Mouse (Mus musculus) myocyte (in vitro differentiated cells): ENCODE results near the gene Prkn.

Experiments used
- CEBPB ChIP-seq: IDR thresholded peaks from 2 replicates; pipeline ENCODE4 v1.6.1; 2011; ENCODE audit warnings: mild to moderate bottlenecking, moderate library complexity; ENCODE audit not compliant: poor library complexity, insufficient read depth, severe bottlenecking
- E2F4 ChIP-seq: IDR thresholded peaks from one replicate; pipeline ENCODE4 v1.6.1; 2011; ENCODE audit warnings: mild to moderate bottlenecking, control low read depth, moderate library complexity; ENCODE audit not compliant: insufficient read depth
- MAX ChIP-seq: IDR thresholded peaks from one replicate; pipeline ENCODE4 v1.6.1; 2011; ENCODE audit warnings: low read depth, mild to moderate bottlenecking, control low read depth
- MYOD1 ChIP-seq, 3 experiments: IDR thresholded peaks; one replicate each; pipeline ENCODE4 v1.6.1; 2011; ENCODE audit warnings: control low read depth in 2 of 3, low read depth in 2 of 3, mild to moderate bottlenecking in 2 of 3, moderate library complexity in 1 of 3; ENCODE audit not compliant: insufficient read length in 2 of 3, control insufficient read depth in 1 of 3
- MYOG ChIP-seq, 3 experiments: IDR thresholded peaks; one replicate each; pipeline ENCODE4 v1.6.1; 2011; ENCODE audit warnings: control low read depth in 2 of 3, low read depth in 2 of 3, mild to moderate bottlenecking in 2 of 3; ENCODE audit not compliant: insufficient read length in 2 of 3, control insufficient read depth in 1 of 3, insufficient read depth in 1 of 3
- POLR2A ChIP-seq: IDR thresholded peaks from one replicate; pipeline ENCODE4 v1.6.1; 2011; ENCODE audit warnings: low read depth, mild to moderate bottlenecking, control low read depth, moderate library complexity; ENCODE audit not compliant: insufficient read length
- POLR2AphosphoS2 ChIP-seq: IDR thresholded peaks from one replicate; pipeline ENCODE4 v1.6.1; 2011; ENCODE audit warnings: low read depth, control low read depth; ENCODE audit not compliant: insufficient read length
- REST ChIP-seq: IDR thresholded peaks from one replicate; pipeline ENCODE4 v1.6.1; 2011; ENCODE audit warnings: mild to moderate bottlenecking, control low read depth, moderate library complexity; ENCODE audit not compliant: insufficient read depth, insufficient read length
- SRF ChIP-seq: IDR thresholded peaks from one replicate; pipeline ENCODE4 v1.6.1; 2011; ENCODE audit warnings: low read depth; ENCODE audit not compliant: control insufficient read depth, insufficient read length
- TCF12 ChIP-seq: IDR thresholded peaks from one replicate; pipeline ENCODE4 v1.6.1; 2011; ENCODE audit warnings: mild to moderate bottlenecking, control low read depth; ENCODE audit not compliant: poor library complexity, insufficient read depth, severe bottlenecking
- TCF3 ChIP-seq: IDR thresholded peaks from one replicate; pipeline ENCODE4 v1.6.1; 2011; ENCODE audit warnings: low read depth, control low read depth; ENCODE audit not compliant: insufficient read length
- USF1 ChIP-seq: IDR thresholded peaks from one replicate; pipeline ENCODE4 v1.6.1; 2011; ENCODE audit warnings: low read depth, mild to moderate bottlenecking, control low read depth, moderate library complexity

DNA sequence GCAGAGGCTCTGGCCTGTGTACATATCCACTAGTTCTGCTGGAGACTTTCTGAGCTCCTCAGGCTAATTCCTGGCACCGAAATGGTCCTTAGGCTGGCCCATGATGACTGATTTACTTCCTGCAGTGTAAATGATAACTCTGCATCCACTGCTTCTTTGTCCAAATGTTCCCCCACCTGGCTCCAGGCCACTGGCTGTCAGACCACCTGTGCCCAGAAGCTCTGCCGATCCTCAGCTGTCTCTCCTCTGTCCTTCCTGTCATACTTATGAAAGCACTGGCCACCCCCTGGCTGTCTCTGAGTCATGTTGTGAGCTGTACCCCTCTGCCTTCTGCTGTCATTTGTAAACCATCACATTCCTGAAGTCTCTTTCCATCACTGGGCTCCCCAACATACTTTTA, 592.4 kb downstream of the Prkn start:
- TF ChIP-seq POLR2A, result no peak
- TF ChIP-seq MAX, result no peak
- no peak for TF ChIP-seq USF1
- no peak for TF ChIP-seq TCF12
- no peak for TF ChIP-seq E2F4
- no peak for TF ChIP-seq CEBPB
- TF ChIP-seq POLR2AphosphoS2, result no peak
- peak in 1 of 3 experiments; percentile 15 for TF ChIP-seq MYOG (IDR thresholded peaks at IDR 0.05; ENCODE audit: control insufficient read depth in 1 of 3, insufficient read depth in 1 of 3, insufficient read length in 2 of 3, low read depth in 2 of 3)
- no peak for TF ChIP-seq REST
- no peak for TF ChIP-seq TCF3
- TF ChIP-seq MYOD1 (IDR thresholded peaks at IDR 0.05; ENCODE audit: control insufficient read depth in 1 of 3, insufficient read length in 2 of 3, low read depth in 2 of 3), result peak in 2 of 3 experiments; percentile 37 to 53
- no peak for TF ChIP-seq SRF
